Mouse (Mus musculus): Measurements from ENCODE around the gene Prop1. TPM values are rescaled to one million over a fixed set of nuclear protein-coding genes. Genes with fewer than 3 reads are reported as not detected.

Prop1 gene
- not detected in 2 replicates for polyA plus RNA-seq (2012; rRNA removed)

- TF ChIP-seq CTCF (IDR thresholded peaks at IDR 0.05; ENCODE audit: borderline replicate concordance, control insufficient read depth, extremely low read depth, insufficient read depth, low read length, poor library complexity) (no peak), POLR2A (IDR thresholded peaks at IDR 0.05; ENCODE audit: control insufficient read depth, extremely low read depth, insufficient read depth, low read length, poor library complexity) (no peak)
- H3K27me3 ChIP-seq (ENCODE audit: control insufficient read depth, insufficient read depth, low read length) = no peaks in the 10 kb centered on the region
- no peaks in the 10 kb centered on the region for H3K4me1 ChIP-seq (replicated peaks; ENCODE audit: control insufficient read depth, insufficient read depth, low read length)
- H3K36me3 ChIP-seq (ENCODE audit: control insufficient read depth, insufficient read depth, low read length) = no peaks in the 10 kb centered on the region
- 86% methylated on average over 6 of the region's 6 CpGs for WGBS
- no peak within 1 kb of the TSS for H3K4me3 ChIP-seq (ENCODE audit: control insufficient read depth, insufficient read depth, low read length)
- no peak within 1 kb of the TSS for H3K27ac ChIP-seq (ENCODE audit: control insufficient read depth, insufficient read depth, low read length)
- DNase-seq = no peak
Observed at GRCm38 (mm10) chr11:50953665-50954064, at the start of gene Prop1. Gene Prop1 (minus strand): TSS chr11:50953765.

- Histone ChIP-seq H3K4me3 (ENCODE audit: control insufficient read depth, insufficient read depth, low read length) (no peak within 1 kb of the TSS), H3K27me3 (ENCODE audit: control insufficient read depth, insufficient read depth, low read length) (no peaks in the 10 kb centered on the region), H3K36me3 (ENCODE audit: control insufficient read depth, insufficient read depth, low read length) (no peaks in the 10 kb centered on the region), H3K27ac (ENCODE audit: control insufficient read depth, insufficient read depth, low read length) (no peak within 1 kb of the TSS), H3K4me1 (replicated peaks; ENCODE audit: control insufficient read depth, insufficient read depth, low read length) (no peaks in the 10 kb centered on the region)
- 89% methylated on average over 5 of the region's 5 CpGs for WGBS
- no peak for DNase-seq
- TF ChIP-seq CTCF (IDR thresholded peaks at IDR 0.05; ENCODE audit: borderline replicate concordance, control insufficient read depth, extremely low read depth, insufficient read depth, low read length, poor library complexity) (no peak), POLR2A (IDR thresholded peaks at IDR 0.05; ENCODE audit: control insufficient read depth, extremely low read depth, insufficient read depth, low read length, poor library complexity) (no peak)
Observed at GRCm38 (mm10) chr11:51003296-51003695, 49.7 kb upstream of the Prop1 start, which contains the start of gene Olfr51. Gene Olfr51 (plus strand): TSS chr11:51003596.

- H3K36me3 ChIP-seq (ENCODE audit: control insufficient read depth, insufficient read depth, low read length) = no peaks in the 10 kb centered on the region
- TF ChIP-seq CTCF (IDR thresholded peaks at IDR 0.05; ENCODE audit: borderline replicate concordance, control insufficient read depth, extremely low read depth, insufficient read depth, low read length, poor library complexity) (no peak), POLR2A (IDR thresholded peaks at IDR 0.05; ENCODE audit: control insufficient read depth, extremely low read depth, insufficient read depth, low read length, poor library complexity) (no peak)
- no peak within 1 kb of the TSS for H3K4me3 ChIP-seq (ENCODE audit: control insufficient read depth, insufficient read depth, low read length)
- WGBS = 79% methylated on average over 5 of the region's 5 CpGs
- no peak for DNase-seq
- H3K27ac ChIP-seq (ENCODE audit: control insufficient read depth, insufficient read depth, low read length) = no peak within 1 kb of the TSS
- no peaks in the 10 kb centered on the region for H3K4me1 ChIP-seq (replicated peaks; ENCODE audit: control insufficient read depth, insufficient read depth, low read length)
- H3K27me3 ChIP-seq (ENCODE audit: control insufficient read depth, insufficient read depth, low read length) = no peaks in the 10 kb centered on the region
Observed at GRCm38 (mm10) chr11:50981667-50982066, 28.1 kb upstream of the Prop1 start, which contains the start of gene Olfr1377. Gene Olfr1377 (plus strand): TSS chr11:50981967.

GRCm38 (mm10) chr11:50977216-50977615, 23.7 kb upstream of the Prop1 start:
- H3K4me3 ChIP-seq (ENCODE audit: control insufficient read depth, insufficient read depth, low read length) = no peak overlapping the region
- DNase-seq = no peak
- no peaks in the 10 kb centered on the region for H3K27me3 ChIP-seq (ENCODE audit: control insufficient read depth, insufficient read depth, low read length)
- no peak overlapping the region for H3K27ac ChIP-seq (ENCODE audit: control insufficient read depth, insufficient read depth, low read length)
- no peak for TF ChIP-seq POLR2A (IDR thresholded peaks at IDR 0.05; ENCODE audit: control insufficient read depth, extremely low read depth, insufficient read depth, low read length, poor library complexity)
- TF ChIP-seq CTCF (IDR thresholded peaks at IDR 0.05; ENCODE audit: borderline replicate concordance, control insufficient read depth, extremely low read depth, insufficient read depth, low read length, poor library complexity) = no peak
- no peaks in the 10 kb centered on the region for H3K36me3 ChIP-seq (ENCODE audit: control insufficient read depth, insufficient read depth, low read length)
- WGBS = 90% methylated on average over 4 of the region's 4 CpGs
- H3K4me1 ChIP-seq (replicated peaks; ENCODE audit: control insufficient read depth, insufficient read depth, low read length) = no peaks in the 10 kb centered on the region

- Histone ChIP-seq H3K27me3 (ENCODE audit: control insufficient read depth, insufficient read depth, low read length) (no peaks in the 10 kb centered on the region), H3K27ac (ENCODE audit: control insufficient read depth, insufficient read depth, low read length) (no peak within 1 kb of the TSS), H3K4me1 (replicated peaks; ENCODE audit: control insufficient read depth, insufficient read depth, low read length) (no peaks in the 10 kb centered on the region), H3K36me3 (ENCODE audit: control insufficient read depth, insufficient read depth, low read length) (no peaks in the 10 kb centered on the region), H3K4me3 (ENCODE audit: control insufficient read depth, insufficient read depth, low read length) (no peak within 1 kb of the TSS)
- no peak for DNase-seq
- TF ChIP-seq CTCF (IDR thresholded peaks at IDR 0.05; ENCODE audit: borderline replicate concordance, control insufficient read depth, extremely low read depth, insufficient read depth, low read length, poor library complexity) (no peak), POLR2A (IDR thresholded peaks at IDR 0.05; ENCODE audit: control insufficient read depth, extremely low read depth, insufficient read depth, low read length, poor library complexity) (no peak)
- WGBS = 94% methylated on average over 11 of the region's 11 CpGs
Observed at GRCm38 (mm10) chr11:50966230-50966629, 12.7 kb upstream of the Prop1 start, which contains the start of gene Olfr1378. Gene Olfr1378 (plus strand): TSS chr11:50966530.

GRCm38 (mm10) chr11:50964886-50965285, 11.3 kb upstream of the Prop1 start:
- WGBS = 9% methylated on average over 2 of the region's 2 CpGs
- no peaks in the 10 kb centered on the region for H3K27me3 ChIP-seq (ENCODE audit: control insufficient read depth, insufficient read depth, low read length)
- H3K4me3 ChIP-seq (ENCODE audit: control insufficient read depth, insufficient read depth, low read length) = no peak overlapping the region
- no peak overlapping the region for H3K27ac ChIP-seq (ENCODE audit: control insufficient read depth, insufficient read depth, low read length)
- H3K36me3 ChIP-seq (ENCODE audit: control insufficient read depth, insufficient read depth, low read length) = no peaks in the 10 kb centered on the region
- DNase-seq = no peak
- TF ChIP-seq POLR2A (IDR thresholded peaks at IDR 0.05; ENCODE audit: control insufficient read depth, extremely low read depth, insufficient read depth, low read length, poor library complexity) (no peak), CTCF (IDR thresholded peaks at IDR 0.05; ENCODE audit: borderline replicate concordance, control insufficient read depth, extremely low read depth, insufficient read depth, low read length, poor library complexity) (no peak)
- H3K4me1 ChIP-seq (replicated peaks; ENCODE audit: control insufficient read depth, insufficient read depth, low read length) = no peaks in the 10 kb centered on the region

- Histone ChIP-seq H3K36me3 (ENCODE audit: control insufficient read depth, insufficient read depth, low read length) (no peaks in the 10 kb centered on the region), H3K27me3 (ENCODE audit: control insufficient read depth, insufficient read depth, low read length) (no peaks in the 10 kb centered on the region), H3K27ac (ENCODE audit: control insufficient read depth, insufficient read depth, low read length) (no peak overlapping the region), H3K4me1 (replicated peaks; ENCODE audit: control insufficient read depth, insufficient read depth, low read length) (no peaks in the 10 kb centered on the region), H3K4me3 (ENCODE audit: control insufficient read depth, insufficient read depth, low read length) (no peak overlapping the region)
- WGBS = 46% methylated on average over 14 of the region's 14 CpGs
- DNase-seq = no peak
- TF ChIP-seq POLR2A (IDR thresholded peaks at IDR 0.05; ENCODE audit: control insufficient read depth, extremely low read depth, insufficient read depth, low read length, poor library complexity) (no peak), CTCF (IDR thresholded peaks at IDR 0.05; ENCODE audit: borderline replicate concordance, control insufficient read depth, extremely low read depth, insufficient read depth, low read length, poor library complexity) (no peak)
Observed at GRCm38 (mm10) chr11:50952290-50952689, 1.3 kb downstream of the Prop1 start.

Measured in thymus, adult 2 months (tissue).